Mouse (Mus musculus) midbrain, embryonic 15.5 days (tissue): Measurements from ENCODE around the gene Zfp367. TPM values are rescaled to one million over a fixed set of nuclear protein-coding genes. Genes with fewer than 3 reads are reported as not detected.

Experiments used
- ATAC-seq: fragments of 200-750 bp; cut with Nextera tagmentation; replicated peaks from 2 replicates; pipeline ENCODE4 v1.8.0; 2017; ENCODE audit warnings: moderate TSS enrichment
- H3K27ac ChIP-seq: fragments of 300-500 bp; sonication (generic); 2 replicates; pipeline ENCODE4 v1.5.1; 2015; ENCODE audit warnings: mild to moderate bottlenecking, inconsistent platforms
- H3K27me3 ChIP-seq: fragments of 300-500 bp; sonication (generic); replicated peaks from 2 replicates; pipeline ENCODE4 v1.6.1; 2015; ENCODE audit warnings: inconsistent platforms
- H3K36me3 ChIP-seq: fragments of 300-500 bp; sonication (generic); replicated peaks from 2 replicates; pipeline ENCODE4 v1.6.1; 2015; ENCODE audit warnings: inconsistent platforms
- H3K4me1 ChIP-seq: fragments of 300-500 bp; sonication (generic); 2 replicates; pipeline ENCODE4 v1.6.1; 2015; ENCODE audit warnings: inconsistent platforms
- H3K4me2 ChIP-seq: fragments of 300-500 bp; sonication (generic); 2 replicates; pipeline ENCODE4 v1.6.1; 2015; ENCODE audit warnings: inconsistent platforms, mild to moderate bottlenecking, moderate library complexity
- H3K4me3 ChIP-seq: fragments of 300-500 bp; sonication (generic); 2 replicates; pipeline ENCODE4 v1.5.1; 2015; ENCODE audit warnings: mild to moderate bottlenecking, inconsistent platforms
- H3K9ac ChIP-seq: fragments of 300-500 bp; sonication (generic); 2 replicates; pipeline ENCODE4 v1.6.1; 2015; ENCODE audit warnings: mild to moderate bottlenecking, inconsistent platforms
- H3K9me3 ChIP-seq: fragments of 300-500 bp; sonication (generic); 2 replicates; pipeline ENCODE4 v1.6.1; 2016; ENCODE audit warnings: inconsistent platforms
- WGBS: fragments of 180-500 bp; shearing (Covaris S2); methylation state at CpG from one replicate; pipeline ENCODE4 v1.1.7; 2015; ENCODE audit warnings: mixed read lengths; 5-methylcytosine and 5-hydroxymethylcytosine counted together
- polyA plus RNA-seq: library from polyadenylated mRNA; unstranded; fragments of >200 nt; fragmentation: Nextera tagmentation; extraction: Ambion mirVana; gene quantifications from 2 replicates; pipeline ENCODE4 v1.2.1, GENCODE M21; 2015

The Zfp367 gene
- polyA plus RNA-seq, 1 experiment from 2014 or later: 4.9 TPM

GRCm38 (mm10) chr13:64083331-64083730 lies 69.7 kb downstream of the Zfp367 start:
- WGBS: 81% methylated on average over 3 of the region's 3 CpGs
- no peak overlapping the region for H3K4me3 ChIP-seq
- no peaks in the 10 kb centered on the region for H3K27me3 ChIP-seq
- no peaks in the 10 kb centered on the region for H3K9me3 ChIP-seq
- ATAC-seq: no peak
- no peak overlapping the region for H3K4me2 ChIP-seq
- no peaks in the 10 kb centered on the region for H3K36me3 ChIP-seq
- no peak overlapping the region for H3K9ac ChIP-seq
- no peak overlapping the region for H3K27ac ChIP-seq
- peaks cover 11% of the 10 kb centered on the region for H3K4me1 ChIP-seq

Other genes starting within 250 kb of the Zfp367 start
- not detected in 2 replicates for gene Hsd17b3, start 64.0 kb downstream of the Zfp367 start, polyA plus RNA-seq
- gene Slc35d2, start 23.8 kb downstream of the Zfp367 start, polyA plus RNA-seq: 0.82 and 1.1 TPM in 2 replicates
- gene Habp4, start 8.6 kb upstream of the Zfp367 start, polyA plus RNA-seq: 39.0 and 41.4 TPM in 2 replicates
- 2.4 and 2.5 TPM in 2 replicates for gene Cdc14b, start 122.1 kb upstream of the Zfp367 start, polyA plus RNA-seq
- gene Aaed1, start 159.5 kb upstream of the Zfp367 start, polyA plus RNA-seq: 12.8 and 15.3 TPM in 2 replicates
- 134 and 138 TPM in 2 replicates for gene Ctsl, start 217.7 kb upstream of the Zfp367 start, polyA plus RNA-seq